Mouse (Mus musculus) bone marrow, adult 2 months (tissue): ENCODE data around the gene Mfsd7a.

Experiments
- CTCF ChIP-seq: fragments of 200-500 bp; IDR thresholded peaks from 2 replicates; pipeline ENCODE4 v1.5.1; 2011; ENCODE audit warnings: low read length, control low read depth; ENCODE audit not compliant: control insufficient read depth, insufficient read depth
- POLR2A ChIP-seq: fragments of 200-500 bp; IDR thresholded peaks from 2 replicates; pipeline ENCODE4 v1.6.1; 2011; ENCODE audit warnings: low read depth, mild to moderate bottlenecking, control low read depth, low read length, borderline replicate concordance; ENCODE audit not compliant: control insufficient read depth

DNA sequence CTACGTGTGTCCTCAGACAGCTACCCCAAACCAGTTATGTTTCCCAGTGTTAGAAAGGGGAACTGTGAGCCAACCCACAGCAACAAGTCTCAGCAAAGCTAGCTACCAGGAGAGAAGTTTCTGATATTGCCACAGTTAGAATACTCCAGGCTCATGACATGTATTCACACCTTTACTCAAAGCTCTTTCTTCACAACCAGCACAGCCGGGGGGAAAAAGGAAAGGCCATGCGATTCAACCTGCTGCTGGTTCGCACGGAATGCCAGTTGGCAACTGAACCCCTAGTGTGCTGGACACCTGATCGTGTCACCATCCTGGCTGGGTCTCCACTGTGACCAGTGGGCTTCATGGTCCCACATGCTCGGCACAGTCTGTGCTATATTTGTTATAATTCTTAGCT lies 834 bp downstream of the Mfsd7a start:
- TF ChIP-seq POLR2A = no peak
- TF ChIP-seq CTCF = no peak
